Mouse (Mus musculus) testis, adult 2 months (tissue): ENCODE measurements at regions not wholly inside any gene's neighbourhood (a gene's known extent, or its start where the extent isn't known, plus 50 kb on each side); places are given as distances from the start of the nearest gene placed in this dataset.

ENCODE experiments used
- CTCF ChIP-seq: fragments of 200-500 bp; IDR thresholded peaks from 2 replicates; pipeline ENCODE4 v1.5.1; 2012; ENCODE audit warnings: low read depth, mild to moderate bottlenecking, inconsistent platforms, low read length, moderate library complexity; ENCODE audit not compliant: control insufficient read depth, insufficient read depth, insufficient replicate concordance
- POLR2A ChIP-seq: fragments of 200-500 bp; IDR thresholded peaks from 2 replicates; pipeline ENCODE4 v1.6.1; 2012; ENCODE audit warnings: low read depth, mild to moderate bottlenecking, inconsistent platforms, low read length, moderate library complexity; ENCODE audit not compliant: control insufficient read depth

GRCm38 (mm10) chr17:52064618-52065017 is 231.5 kb upstream of the Satb1 start:
- no peak for TF ChIP-seq POLR2A
- no peak for TF ChIP-seq CTCF
